13 mouse cellular contexts compared by ENCODE assay signal in the genomic region with DNA sequence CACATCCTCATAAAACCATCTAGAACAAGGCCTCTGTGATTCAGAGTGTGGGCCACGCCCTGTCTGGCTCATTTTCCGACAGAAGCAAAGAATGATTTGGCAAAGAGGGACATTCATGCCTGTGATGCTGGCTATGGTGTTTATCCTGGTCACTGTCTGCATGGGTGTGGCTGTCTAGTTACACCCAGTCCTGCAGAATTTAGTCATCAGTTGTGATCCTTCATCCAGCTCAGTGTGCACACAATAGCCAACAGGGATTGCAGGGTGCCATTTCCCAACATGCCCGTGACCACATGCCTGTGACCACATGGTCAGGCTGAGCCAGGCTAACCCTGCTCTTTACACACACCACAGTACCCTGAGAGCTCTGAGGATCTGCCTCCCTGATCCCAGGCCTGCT.
DNase-seq lines count a peak whose midpoint lies in the region; ATAC-seq lines count a peak whose summit lies in the region.
"Had no signal": no experiment of that assay in that cellular context is flagged by ENCODE, and none has a peak within 500 bp of the region (broad histone marks: within the 10 kb centered on the region; RNA-seq: fewer than 3 reads in every experiment).

No protein-coding gene starts in this region.

- no peaks in the 10 kb centered on the region for H3K27me3 ChIP-seq in heart, embryonic 11.5 days (ENCODE audit: control insufficient read depth, insufficient read depth, low read length)
- H3K27me3 ChIP-seq: midbrain, embryonic 12.5 days had no signal

- 65% methylated on average over 3 of the region's 3 CpGs for WGBS in heart, embryonic 11.5 days (ENCODE audit: insufficient replicate concordance)

- H3K4me1 ChIP-seq in heart, embryonic 11.5 days (ENCODE audit: control insufficient read depth, insufficient read depth, low read length), result no peaks in the 10 kb centered on the region
- H3K4me1 ChIP-seq: hindbrain, embryonic 10.5 days; midbrain, embryonic 12.5 days had no signal

- H3K4me3 ChIP-seq in heart, embryonic 11.5 days (ENCODE audit: low read depth, low read length), result no peak overlapping the region
- H3K4me3 ChIP-seq: hindbrain, embryonic 10.5 days; midbrain, embryonic 12.5 days had no signal

- intact Hi-C loops in heart, postnatal 25 days (cut with DNase I), result no loop called here

- peak; percentile 20 to 43 for DNase-seq in heart, adult 18-20 months
- DNase-seq in 3T3-L1 (ENCODE audit: low read depth, low spot score), result peak; percentile 98
- DNase-seq in adrenal gland, postnatal 36 days, result peak; percentile 2 to 5
- DNase-seq in heart, postnatal 25 days (ENCODE audit: low spot score), result peak; percentile 27
- DNase-seq in layer of hippocampus, adult 11-12 months (ENCODE audit: low spot score), result no peak
- no peak for DNase-seq in left cerebral cortex, adult 11 months (ENCODE audit: low spot score)
- no peak for DNase-seq in cerebellum, postnatal 10 days
- DNase-seq: kidney, adult 8-10 months had no signal

- H3K4me2 ChIP-seq in heart, embryonic 11.5 days, result no peak overlapping the region
- H3K4me2 ChIP-seq: midbrain, embryonic 12.5 days had no signal

- no peaks in the 10 kb centered on the region for H3K9me3 ChIP-seq in heart, embryonic 11.5 days (replicated peaks; ENCODE audit: control insufficient read depth, low read length)
- H3K9me3 ChIP-seq: hindbrain, embryonic 10.5 days; midbrain, embryonic 12.5 days had no signal

- H3K27ac ChIP-seq in heart, embryonic 11.5 days (ENCODE audit: low read depth, low read length), result no peak overlapping the region
- H3K27ac ChIP-seq: hindbrain, embryonic 10.5 days; liver, embryonic 14.5 days; midbrain, embryonic 12.5 days had no signal

- no peak; the same call in 1 of the 2 replicates for ATAC-seq in heart, embryonic 11.5 days (replicated peaks; ENCODE audit: insufficient number of reproducible peaks, low FRiP score, low TSS enrichment)
- ATAC-seq: forebrain, embryonic 16.5 days had no signal

- H3K9ac ChIP-seq in heart, embryonic 11.5 days (ENCODE audit: low read depth, low read length), result no peak overlapping the region
- H3K9ac ChIP-seq: liver, embryonic 14.5 days; midbrain, embryonic 12.5 days had no signal

- no peaks in the 10 kb centered on the region for H3K36me3 ChIP-seq in heart, embryonic 11.5 days (ENCODE audit: control insufficient read depth, insufficient read depth, low read length)
- H3K36me3 ChIP-seq: hindbrain, embryonic 10.5 days; midbrain, embryonic 12.5 days had no signal

Comparison
In these comparisons a context has a peak if more than half of its experiments do, and no peak if none do; other contexts are left out.
1. DNase-seq: peak in heart, adult 18-20 months (2 of 2), 3T3-L1 (single experiment), adrenal gland, postnatal 36 days (2 of 2) and heart, postnatal 25 days (single experiment); none in layer of hippocampus, adult 11-12 months (single experiment), left cerebral cortex, adult 11 months (single experiment) and cerebellum, postnatal 10 days (0 of 2).